Mouse (Mus musculus): ENCODE results near the gene Mark3. TPM values are rescaled to one million over a fixed set of nuclear protein-coding genes. Genes with fewer than 3 reads are reported as not detected.

Gene Mark3
- total RNA-seq (2014; rRNA removed), result 172 and 182 TPM in 2 replicates
- 36.9 and 42.4 TPM in 2 replicates for polyA plus RNA-seq (2015; fragmentation: Nextera tagmentation; extraction: Ambion mirVana)

- WGBS, result under 1% methylated on average over 73 of the region's 75 CpGs
- H3K27me3 ChIP-seq (ENCODE audit: insufficient read depth, low read length), result no peaks in the 10 kb centered on the region
- H3K9me3 ChIP-seq (ENCODE audit: low read length), result no peaks in the 10 kb centered on the region
- peak; percentile 22; the same call in 1 of the 2 replicates for TF ChIP-seq CTCF (IDR thresholded peaks at IDR 0.05; ENCODE audit: low read depth)
- peak within 1 kb of the TSS; percentile 83 for H3K4me2 ChIP-seq (ENCODE audit: low read depth)
- ATAC-seq, result peak; percentile 99
- DNase-seq, result peak; percentile 99
- peak within 1 kb of the TSS; percentile 98 for H3K4me3 ChIP-seq (ENCODE audit: low read depth, low read length)
- no peaks in the 10 kb centered on the region for H3K36me3 ChIP-seq (ENCODE audit: insufficient read depth)
- peaks cover 21% of the 10 kb centered on the region for H3K4me1 ChIP-seq (ENCODE audit: insufficient read depth)
- H3K27ac ChIP-seq (ENCODE audit: low read depth, low read length), result peak within 1 kb of the TSS; percentile 99
- H3K9ac ChIP-seq, result peak within 1 kb of the TSS; percentile 98
These were observed at the start of gene Mark3 for GRCm38 (mm10) chr12:111574074-111574886. Mark3 (plus strand) TSS chr12:111574523.

GRCm38 (mm10) chr12:111524883-111525282 lies 49.4 kb upstream of the Mark3 start:
- Histone ChIP-seq H3K4me1 (ENCODE audit: insufficient read depth) (no peaks in the 10 kb centered on the region), H3K4me3 (ENCODE audit: low read depth, low read length) (no peak overlapping the region), H3K27ac (ENCODE audit: low read depth, low read length) (no peak overlapping the region), H3K4me2 (ENCODE audit: low read depth) (no peak overlapping the region), H3K27me3 (ENCODE audit: insufficient read depth, low read length) (no peaks in the 10 kb centered on the region), H3K9me3 (ENCODE audit: low read length) (no peaks in the 10 kb centered on the region), H3K9ac (no peak overlapping the region), H3K36me3 (ENCODE audit: insufficient read depth) (no peaks in the 10 kb centered on the region)
- no peak for TF ChIP-seq CTCF (IDR thresholded peaks at IDR 0.05; ENCODE audit: low read depth)
- 90% methylated on average over 3 of the region's 3 CpGs for WGBS
- no peak for ATAC-seq
- DNase-seq, result no peak

- no peaks in the 10 kb centered on the region for H3K9me3 ChIP-seq (ENCODE audit: low read length)
- no peaks in the 10 kb centered on the region for H3K36me3 ChIP-seq (ENCODE audit: insufficient read depth)
- WGBS, result 57% methylated on average over 8 of the region's 8 CpGs
- H3K27me3 ChIP-seq (ENCODE audit: insufficient read depth, low read length), result no peaks in the 10 kb centered on the region
- no peak for TF ChIP-seq CTCF (IDR thresholded peaks at IDR 0.05; ENCODE audit: low read depth)
- DNase-seq (no peak), ATAC-seq (no peak)
- no peaks in the 10 kb centered on the region for H3K4me1 ChIP-seq (ENCODE audit: insufficient read depth)
- H3K9ac ChIP-seq, result no peak overlapping the region
- H3K4me2 ChIP-seq (ENCODE audit: low read depth), result no peak overlapping the region
- H3K27ac ChIP-seq (ENCODE audit: low read depth, low read length), result no peak overlapping the region; the same call in 1 of the 2 replicates
- H3K4me3 ChIP-seq (ENCODE audit: low read depth, low read length), result no peak overlapping the region
These were observed 46.6 kb upstream of the Mark3 start for GRCm38 (mm10) chr12:111527643-111528281.

GRCm38 (mm10) chr12:111529192-111529591 lies 45.1 kb upstream of the Mark3 start:
- no peak for ATAC-seq
- Histone ChIP-seq H3K9ac (no peak overlapping the region), H3K4me3 (ENCODE audit: low read depth, low read length) (no peak overlapping the region), H3K4me1 (ENCODE audit: insufficient read depth) (no peaks in the 10 kb centered on the region), H3K4me2 (ENCODE audit: low read depth) (no peak overlapping the region), H3K27ac (ENCODE audit: low read depth, low read length) (no peak overlapping the region), H3K9me3 (ENCODE audit: low read length) (no peaks in the 10 kb centered on the region), H3K36me3 (ENCODE audit: insufficient read depth) (no peaks in the 10 kb centered on the region), H3K27me3 (ENCODE audit: insufficient read depth, low read length) (no peaks in the 10 kb centered on the region)
- no peak for TF ChIP-seq CTCF (IDR thresholded peaks at IDR 0.05; ENCODE audit: low read depth)
- DNase-seq, result no peak
- WGBS, result 27% methylated on average over 8 of the region's 8 CpGs

GRCm38 (mm10) chr12:111533096-111533794 lies 41.1 kb upstream of the Mark3 start:
- no peak overlapping the region for H3K4me3 ChIP-seq (ENCODE audit: low read depth, low read length)
- H3K9ac ChIP-seq, result no peak overlapping the region
- no peaks in the 10 kb centered on the region for H3K27me3 ChIP-seq (ENCODE audit: insufficient read depth, low read length)
- WGBS, result 67% methylated on average over 11 of the region's 11 CpGs
- ATAC-seq (no peak), DNase-seq (no peak)
- no peak overlapping the region for H3K4me2 ChIP-seq (ENCODE audit: low read depth)
- no peak overlapping the region for H3K27ac ChIP-seq (ENCODE audit: low read depth, low read length)
- TF ChIP-seq CTCF (IDR thresholded peaks at IDR 0.05; ENCODE audit: low read depth), result no peak
- no peaks in the 10 kb centered on the region for H3K9me3 ChIP-seq (ENCODE audit: low read length)
- H3K4me1 ChIP-seq (ENCODE audit: insufficient read depth), result peaks cover 8% of the 10 kb centered on the region; the same call in 1 of the 2 replicates
- H3K36me3 ChIP-seq (ENCODE audit: insufficient read depth), result no peaks in the 10 kb centered on the region

GRCm38 (mm10) chr12:111535281-111535680 lies 39.0 kb upstream of the Mark3 start:
- H3K27ac ChIP-seq (ENCODE audit: low read depth, low read length), result no peak overlapping the region
- H3K9ac ChIP-seq, result no peak overlapping the region
- H3K9me3 ChIP-seq (ENCODE audit: low read length), result no peaks in the 10 kb centered on the region
- 73% methylated on average over 6 of the region's 6 CpGs for WGBS
- H3K4me2 ChIP-seq (ENCODE audit: low read depth), result no peak overlapping the region
- H3K4me1 ChIP-seq (ENCODE audit: insufficient read depth), result peaks cover 16% of the 10 kb centered on the region
- no peaks in the 10 kb centered on the region for H3K27me3 ChIP-seq (ENCODE audit: insufficient read depth, low read length)
- H3K4me3 ChIP-seq (ENCODE audit: low read depth, low read length), result no peak overlapping the region
- ATAC-seq (no peak), DNase-seq (no peak)
- H3K36me3 ChIP-seq (ENCODE audit: insufficient read depth), result peaks cover 8% of the 10 kb centered on the region; the same call in 1 of the 2 replicates
- TF ChIP-seq CTCF (IDR thresholded peaks at IDR 0.05; ENCODE audit: low read depth), result no peak

Measured in forebrain, postnatal 0 days (tissue).